Mouse (Mus musculus): Measurements from ENCODE around the gene Ntm. TPM values are rescaled to one million over a fixed set of nuclear protein-coding genes. Genes with fewer than 3 reads are reported as not detected.

Ntm gene
- total and polyA plus RNA-seq, 3 experiments, result not detected

DNA sequence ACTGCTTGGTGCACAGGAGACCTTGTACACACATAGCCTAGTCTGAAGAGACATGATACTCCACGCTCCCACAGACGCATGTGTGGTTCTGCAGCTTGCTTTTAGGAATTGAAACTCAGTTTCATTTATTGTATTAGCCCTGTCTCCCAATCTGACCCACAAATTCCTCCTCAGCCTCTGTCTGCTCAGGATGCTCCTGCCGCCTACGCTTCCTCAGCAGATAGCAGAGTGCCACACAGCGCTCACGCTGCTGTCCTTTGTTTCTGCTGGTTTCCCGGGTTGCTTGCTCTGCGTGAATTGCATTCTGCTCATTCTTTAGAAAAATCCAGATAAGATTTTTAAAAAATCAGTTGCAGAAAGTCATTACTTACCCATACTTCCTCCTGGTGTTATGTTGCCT lies 647.1 kb downstream of the Ntm start:
- Histone ChIP-seq H3K4me3 (ENCODE audit: control insufficient read depth in 1 of 2, insufficient read depth in 1 of 2, low read depth in 2 of 2, low read length in 2 of 2) (no peak overlapping the region), H3K4me1 (ENCODE audit: control insufficient read depth in 1 of 2, insufficient read depth in 2 of 2, low read length in 2 of 2) (no peaks in the 10 kb centered on the region), H3K9me3 (replicated peaks; ENCODE audit: insufficient read depth, low read length) (no peaks in the 10 kb centered on the region), H3K79me2 (ENCODE audit: control insufficient read depth, insufficient read depth, low read length, poor library complexity) (no peaks in the 10 kb centered on the region), H3K27ac (ENCODE audit: control insufficient read depth, low read depth, low read length) (no peak overlapping the region), H3K36me3 (ENCODE audit: control insufficient read depth in 1 of 2, insufficient read depth in 2 of 2, low read length in 2 of 2) (no peaks in the 10 kb centered on the region), H3K9ac (ENCODE audit: control insufficient read depth, low read depth, low read length, poor library complexity, severe bottlenecking) (no peak overlapping the region), H3K27me3 (ENCODE audit: control insufficient read depth in 1 of 2, insufficient read depth in 2 of 2, low read length in 2 of 2) (no peaks in the 10 kb centered on the region)
- no peak for TF ChIP-seq CHD2 (IDR thresholded peaks at IDR 0.05; ENCODE audit: low read length)
- no peak for TF ChIP-seq SMC3 (IDR thresholded peaks at IDR 0.05; ENCODE audit: low read depth, low read length)
- TF ChIP-seq MEF2A (IDR thresholded peaks at IDR 0.05; ENCODE audit: extremely low read depth, insufficient replicate concordance, low read depth, low read length, poor library complexity, severe bottlenecking), result no peak
- no peak for DNase-seq (ENCODE audit: low read depth, low spot score)

GRCm38 (mm10) chr9:29306961-29307360 lies 656.0 kb downstream of the Ntm start:
- no peak for DNase-seq (ENCODE audit: low read depth, low spot score)
- no peak for TF ChIP-seq CHD2 (IDR thresholded peaks at IDR 0.05; ENCODE audit: low read length)
- no peak for TF ChIP-seq USF2 (IDR thresholded peaks at IDR 0.05; ENCODE audit: borderline replicate concordance in 1 of 2, insufficient read depth in 1 of 2, low read depth in 1 of 2, low read length in 2 of 2)
- TF ChIP-seq MAZ (IDR thresholded peaks at IDR 0.05; ENCODE audit: low read depth, low read length), result no peak
- TF ChIP-seq TCF12 (IDR thresholded peaks at IDR 0.05; ENCODE audit: low read depth, low read length), result no peak

GRCm38 (mm10) chr9:29298340-29298739 lies 664.6 kb downstream of the Ntm start:
- Histone ChIP-seq H3K9me3 (replicated peaks; ENCODE audit: insufficient read depth, low read length) (no peaks in the 10 kb centered on the region), H3K27ac (ENCODE audit: control insufficient read depth, low read depth, low read length) (no peak overlapping the region), H3K27me3 (ENCODE audit: control insufficient read depth in 1 of 2, insufficient read depth in 2 of 2, low read length in 2 of 2) (no peaks in the 10 kb centered on the region), H3K9ac (ENCODE audit: control insufficient read depth, low read depth, low read length, poor library complexity, severe bottlenecking) (no peak overlapping the region), H3K4me1 (ENCODE audit: control insufficient read depth in 1 of 2, insufficient read depth in 2 of 2, low read length in 2 of 2) (no peaks in the 10 kb centered on the region), H3K4me3 (ENCODE audit: control insufficient read depth in 1 of 2, insufficient read depth in 1 of 2, low read depth in 2 of 2, low read length in 2 of 2) (no peak overlapping the region), H3K36me3 (ENCODE audit: control insufficient read depth in 1 of 2, insufficient read depth in 2 of 2, low read length in 2 of 2) (no peaks in the 10 kb centered on the region), H3K79me2 (ENCODE audit: control insufficient read depth, insufficient read depth, low read length, poor library complexity) (no peaks in the 10 kb centered on the region)
- TF ChIP-seq TAL1 (IDR thresholded peaks at IDR 0.05; ENCODE audit: low read length) (no peak), MAZ (IDR thresholded peaks at IDR 0.05; ENCODE audit: low read depth, low read length) (no peak), MAFK (IDR thresholded peaks at IDR 0.05; ENCODE audit: borderline replicate concordance, low read depth, low read length) (no peak), ETS1 (IDR thresholded peaks at IDR 0.05; ENCODE audit: low read depth, low read length) (no peak), NELFE (IDR thresholded peaks at IDR 0.05; ENCODE audit: low read depth, low read length) (no peak), UBTF (IDR thresholded peaks at IDR 0.05; ENCODE audit: borderline replicate concordance, insufficient read depth, low read depth, low read length) (no peak), HCFC1 (IDR thresholded peaks at IDR 0.05; ENCODE audit: low read depth, low read length) (no peak), TCF12 (IDR thresholded peaks at IDR 0.05; ENCODE audit: low read depth, low read length) (no peak), MAX (IDR thresholded peaks at IDR 0.05; ENCODE audit: low read length) (no peak), E2F4 (IDR thresholded peaks at IDR 0.05; ENCODE audit: borderline replicate concordance, low read depth, low read length) (no peak)
- no peak for DNase-seq (ENCODE audit: low read depth, low spot score)

More at GRCm38 (mm10) chr9:29306961-29307360, 656.0 kb downstream of the Ntm start:
- Histone ChIP-seq H3K4me3 (ENCODE audit: control insufficient read depth in 1 of 2, insufficient read depth in 1 of 2, low read depth in 2 of 2, low read length in 2 of 2) (no peak overlapping the region), H3K27ac (ENCODE audit: control insufficient read depth, low read depth, low read length) (no peak overlapping the region), H3K9ac (ENCODE audit: control insufficient read depth, low read depth, low read length, poor library complexity, severe bottlenecking) (no peak overlapping the region), H3K36me3 (ENCODE audit: control insufficient read depth in 1 of 2, insufficient read depth in 2 of 2, low read length in 2 of 2) (no peaks in the 10 kb centered on the region), H3K27me3 (ENCODE audit: control insufficient read depth in 1 of 2, insufficient read depth in 2 of 2, low read length in 2 of 2) (no peaks in the 10 kb centered on the region), H3K4me1 (ENCODE audit: control insufficient read depth in 1 of 2, insufficient read depth in 2 of 2, low read length in 2 of 2) (no peaks in the 10 kb centered on the region), H3K9me3 (replicated peaks; ENCODE audit: insufficient read depth, low read length) (no peaks in the 10 kb centered on the region), H3K79me2 (ENCODE audit: control insufficient read depth, insufficient read depth, low read length, poor library complexity) (no peaks in the 10 kb centered on the region)

Measured in MEL (cell line).